Mouse (Mus musculus) intestine, postnatal 0 days (tissue): ENCODE data around the gene Celsr1. TPM values are rescaled to one million over a fixed set of nuclear protein-coding genes. Genes with fewer than 3 reads are reported as not detected.

Experiments used
- ATAC-seq: fragments of 200-750 bp; cut with Nextera tagmentation; 2 replicates; pipeline ENCODE4 v1.8.0; 2017; ENCODE audit warnings: mild to moderate bottlenecking, moderate TSS enrichment, moderate library complexity
- H3K27ac ChIP-seq: fragments of 300-500 bp; sonication (generic); 2 replicates; pipeline ENCODE4 v1.5.1; 2014; ENCODE audit warnings: mild to moderate bottlenecking, low read depth, low read length, moderate library complexity
- H3K27me3 ChIP-seq: fragments of 300-500 bp; sonication (generic); replicated peaks from 2 replicates; pipeline ENCODE4 v1.6.1; 2014; ENCODE audit warnings: low read length, mixed read lengths; ENCODE audit not compliant: control insufficient read depth, insufficient read depth
- H3K36me3 ChIP-seq: fragments of 300-500 bp; sonication (generic); 2 replicates; pipeline ENCODE4 v1.6.1; 2014; ENCODE audit warnings: mild to moderate bottlenecking, moderate library complexity; ENCODE audit not compliant: control insufficient read depth, insufficient read depth
- H3K4me1 ChIP-seq: fragments of 300-500 bp; sonication (generic); replicated peaks from 2 replicates; pipeline ENCODE4 v1.6.1; 2014; ENCODE audit warnings: antibody characterized with exemption, low read length, mixed read lengths; ENCODE audit not compliant: control insufficient read depth, insufficient read depth
- H3K4me2 ChIP-seq: fragments of 300-500 bp; sonication (generic); replicated peaks from 2 replicates; pipeline ENCODE4 v1.6.1; 2014; ENCODE audit warnings: low read depth, mild to moderate bottlenecking, moderate library complexity
- H3K4me3 ChIP-seq: fragments of 300-500 bp; sonication (generic); 2 replicates; pipeline ENCODE4 v1.5.1; 2014; ENCODE audit warnings: low read depth, low read length
- H3K9ac ChIP-seq: fragments of 300-500 bp; sonication (generic); 2 replicates; pipeline ENCODE4 v1.6.1; 2014; ENCODE audit warnings: mild to moderate bottlenecking, low read depth, low read length
- H3K9me3 ChIP-seq: fragments of 300-500 bp; sonication (generic); 2 replicates; pipeline ENCODE4 v1.6.1; 2016; ENCODE audit warnings: mixed run types; ENCODE audit not compliant: control insufficient read depth
- CTCF ChIP-seq: sonication (generic); IDR thresholded peaks from 2 replicates; pipeline ENCODE4 v1.5.1; 2016; ENCODE audit warnings: low read depth, mild to moderate bottlenecking, control low read depth, antibody characterized with exemption, moderate library complexity
- WGBS: fragments of 180-500 bp; shearing (Covaris S2); extraction: QIAGEN DNeasy Blood & Tissue Kit; methylation state at CpG from one replicate; pipeline ENCODE4 v1.1.7; 2014; 5-methylcytosine and 5-hydroxymethylcytosine counted together
- polyA plus RNA-seq: library from polyadenylated mRNA; unstranded; fragments of >200 nt; fragmentation: Nextera tagmentation; extraction: Ambion mirVana; gene quantifications from 2 replicates; pipeline ENCODE4 v1.2.1, GENCODE M21; 2015

The Celsr1 gene
- polyA plus RNA-seq, 1 experiment from 2014 or later, result 0.39 TPM

DNA sequence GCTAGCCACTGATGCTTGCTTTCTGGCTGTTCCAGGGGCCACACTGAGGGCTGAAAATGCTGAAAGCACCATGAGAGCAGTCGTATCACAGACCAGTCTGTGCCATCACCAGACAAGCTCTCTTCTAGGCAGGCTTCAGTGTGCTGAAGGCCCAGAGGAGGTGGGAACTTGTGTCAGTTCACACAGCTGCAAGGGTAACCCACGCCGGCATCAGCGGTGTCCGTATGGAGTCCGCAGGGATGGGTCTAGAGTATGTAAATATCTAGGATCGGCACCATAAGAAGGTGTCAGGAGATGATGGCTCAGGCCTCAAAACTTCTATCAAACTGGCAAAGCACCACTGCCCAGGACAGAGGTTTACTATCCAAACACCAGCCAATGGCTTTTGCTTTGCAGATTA lies 64.3 kb downstream of the Celsr1 start:
- no peak for ATAC-seq
- no peak overlapping the region for H3K4me2 ChIP-seq
- no peaks in the 10 kb centered on the region for H3K36me3 ChIP-seq
- 0 out of 2 replicates have a peak, but pooled peaks cover 3% of the 10 kb centered on the region for H3K4me1 ChIP-seq
- 82% methylated on average over 7 of the region's 7 CpGs for WGBS
- H3K27ac ChIP-seq, result no peak overlapping the region
- H3K9me3 ChIP-seq, result no peaks in the 10 kb centered on the region
- TF ChIP-seq CTCF, result no peak
- no peak overlapping the region for H3K9ac ChIP-seq
- no peak overlapping the region for H3K4me3 ChIP-seq
- peaks cover 3% of the 10 kb centered on the region; the same call in 1 of the 2 replicates for H3K27me3 ChIP-seq

- Histone ChIP-seq H3K9me3 (no peaks in the 10 kb centered on the region), H3K27me3 (peaks cover under 1% of the 10 kb centered on the region; the same call in 1 of the 2 replicates), H3K9ac (no peak overlapping the region), H3K4me3 (no peak overlapping the region), H3K27ac (no peak overlapping the region), H3K4me1 (0 out of 2 replicates have a peak, but pooled peaks cover 3% of the 10 kb centered on the region), H3K4me2 (no peak overlapping the region), H3K36me3 (no peaks in the 10 kb centered on the region)
- 88% methylated on average over 7 of the region's 7 CpGs for WGBS
- ATAC-seq, result no peak
- no peak for TF ChIP-seq CTCF
These were observed 67.5 kb downstream of the Celsr1 start for GRCm38 (mm10) chr15:85966032-85966431.

DNA sequence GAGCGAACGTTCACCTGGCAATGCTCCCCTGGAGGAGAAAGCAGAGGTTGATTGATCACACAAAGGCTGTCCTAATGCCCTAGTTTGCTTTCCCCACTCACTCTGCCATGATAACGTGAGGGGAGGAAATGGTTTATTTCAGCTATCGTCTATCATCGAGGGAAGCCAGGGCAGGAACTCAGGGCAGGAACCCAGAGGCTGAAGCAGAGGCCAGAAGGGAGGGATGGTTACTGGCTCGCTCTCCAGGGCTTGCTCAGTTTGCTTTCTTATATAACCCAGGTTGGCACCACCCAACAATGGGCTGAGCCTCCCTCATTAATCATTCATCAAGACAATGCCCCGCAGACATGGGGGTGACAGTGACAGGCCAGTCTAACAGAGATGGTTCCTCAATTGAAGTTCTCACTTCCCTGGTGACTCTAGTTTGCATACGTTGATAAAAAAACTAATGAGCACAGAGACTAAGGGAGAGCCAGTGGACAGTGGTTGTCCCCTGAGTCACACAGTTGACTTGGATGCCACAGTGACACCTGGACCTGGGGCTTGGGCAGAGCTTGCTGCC lies 70.2 kb downstream of the Celsr1 start:
- no peaks in the 10 kb centered on the region for H3K4me1 ChIP-seq
- no peak overlapping the region for H3K4me2 ChIP-seq
- no peak for ATAC-seq
- H3K27me3 ChIP-seq, result no peaks in the 10 kb centered on the region
- no peak overlapping the region for H3K9ac ChIP-seq
- WGBS, result 60% methylated on average over 8 of the region's 8 CpGs
- H3K36me3 ChIP-seq, result no peaks in the 10 kb centered on the region
- no peak for TF ChIP-seq CTCF
- H3K9me3 ChIP-seq, result no peaks in the 10 kb centered on the region
- no peak overlapping the region for H3K4me3 ChIP-seq
- no peak overlapping the region for H3K27ac ChIP-seq

GRCm38 (mm10) chr15:85962691-85963090 lies 70.9 kb downstream of the Celsr1 start:
- no peaks in the 10 kb centered on the region for H3K4me1 ChIP-seq
- H3K4me3 ChIP-seq, result no peak overlapping the region
- WGBS, result 92% methylated on average over 8 of the region's 8 CpGs
- no peaks in the 10 kb centered on the region for H3K9me3 ChIP-seq
- TF ChIP-seq CTCF, result no peak
- H3K27me3 ChIP-seq, result no peaks in the 10 kb centered on the region
- no peak overlapping the region for H3K9ac ChIP-seq
- H3K36me3 ChIP-seq, result no peaks in the 10 kb centered on the region
- H3K27ac ChIP-seq, result no peak overlapping the region
- ATAC-seq, result no peak
- no peak overlapping the region for H3K4me2 ChIP-seq

- no peak for ATAC-seq
- Histone ChIP-seq H3K4me3 (no peak overlapping the region), H3K36me3 (no peaks in the 10 kb centered on the region), H3K9ac (no peak overlapping the region), H3K9me3 (no peaks in the 10 kb centered on the region), H3K27ac (no peak overlapping the region), H3K4me2 (no peak overlapping the region), H3K4me1 (no peaks in the 10 kb centered on the region), H3K27me3 (no peaks in the 10 kb centered on the region)
- TF ChIP-seq CTCF, result no peak
- 72% methylated on average over 4 of the region's 4 CpGs for WGBS
These were observed 71.9 kb downstream of the Celsr1 start for GRCm38 (mm10) chr15:85961651-85962050.

DNA sequence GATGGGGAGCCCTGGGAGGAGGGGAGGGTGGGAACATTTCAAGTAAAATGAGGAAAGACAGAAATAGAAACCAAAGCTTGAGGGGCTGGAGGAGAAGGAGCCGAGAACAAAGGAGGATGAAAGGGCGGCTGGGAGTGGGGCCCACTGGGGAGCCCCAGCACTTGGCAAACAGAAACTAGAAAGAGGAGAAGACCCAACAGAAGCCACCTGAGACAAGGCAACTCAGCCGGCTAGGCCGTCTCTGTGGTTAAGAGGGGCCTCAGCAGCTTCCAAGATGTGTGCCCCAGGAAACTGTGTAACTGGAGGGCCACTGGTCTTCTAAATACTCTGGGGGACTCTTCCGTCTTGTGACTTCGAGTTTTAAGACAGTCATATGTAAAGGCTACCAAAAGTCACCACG lies 72.4 kb downstream of the Celsr1 start:
- Histone ChIP-seq H3K9me3 (no peaks in the 10 kb centered on the region), H3K9ac (no peak overlapping the region), H3K27me3 (no peaks in the 10 kb centered on the region), H3K4me2 (no peak overlapping the region), H3K4me1 (no peaks in the 10 kb centered on the region), H3K36me3 (no peaks in the 10 kb centered on the region), H3K4me3 (no peak overlapping the region), H3K27ac (no peak overlapping the region)
- no peak for TF ChIP-seq CTCF
- WGBS, result 63% methylated on average over 7 of the region's 7 CpGs
- ATAC-seq, result no peak

- no peak for ATAC-seq
- Histone ChIP-seq H3K4me2 (no peak overlapping the region), H3K4me3 (no peak overlapping the region), H3K9me3 (no peaks in the 10 kb centered on the region), H3K36me3 (no peaks in the 10 kb centered on the region), H3K9ac (no peak overlapping the region), H3K27me3 (no peaks in the 10 kb centered on the region), H3K27ac (no peak overlapping the region), H3K4me1 (no peaks in the 10 kb centered on the region)
- WGBS, result 64% methylated on average over 6 of the region's 6 CpGs
- no peak for TF ChIP-seq CTCF
These were observed 77.4 kb downstream of the Celsr1 start for GRCm38 (mm10) chr15:85956202-85956601.
